Mouse (Mus musculus) heart, postnatal 0 days (tissue): ENCODE measurements around the gene Prkn.

Experiments used
- CTCF ChIP-seq: IDR thresholded peaks from 2 replicates; pipeline ENCODE4 v1.5.1; 2016; ENCODE audit warnings: antibody characterized with exemption, control low read depth, low read depth
- EP300 ChIP-seq: IDR thresholded peaks from 2 replicates; pipeline ENCODE4 v1.6.1; 2016; ENCODE audit warnings: antibody characterized with exemption, low read depth

- TF ChIP-seq CTCF (no peak), EP300 (no peak)
These were observed 1030.4 kb downstream of the Prkn start for GRCm38 (mm10) chr17:11870546-11870945.
